Mouse (Mus musculus): ENCODE results near the gene Ubxn7.

- no peak for TF ChIP-seq CTCF (IDR thresholded peaks at IDR 0.05; ENCODE audit: low read depth)
- no peak for TF ChIP-seq EP300 (IDR thresholded peaks at IDR 0.05; ENCODE audit: low read depth)
Observed at GRCm38 (mm10) chr16:32431047-32431591, 99.1 kb downstream of the Ubxn7 start.

All from heart, postnatal 0 days (tissue).